Comparison of ENCODE assay signal across 8 mouse cellular contexts in genomic region chr7:128236856-128237592, GRCm38 (mm10). TPM values are rescaled to one million over a fixed set of nuclear protein-coding genes. Genes with fewer than 3 reads are reported as not detected.
DNase-seq lines count a peak whose midpoint lies in the region; ATAC-seq lines count a peak whose summit lies in the region.

Gene Armc5, plus strand, starts transcription at chr7:128237342.

- peaks cover 27% of the 10 kb centered on the region for H3K36me3 ChIP-seq in hindbrain, embryonic 14.5 days (replicated peaks; ENCODE audit: control insufficient read depth, insufficient read depth)

- peak within 1 kb of the TSS; percentile 99 for H3K27ac ChIP-seq in hindbrain, embryonic 14.5 days

- H3K4me1 ChIP-seq in hindbrain, embryonic 14.5 days (replicated peaks; ENCODE audit: control insufficient read depth, insufficient read depth, low read length), result peaks cover 16% of the 10 kb centered on the region; the same call in 1 of the 2 replicates

- peak within 1 kb of the TSS; percentile 80 for H3K9ac ChIP-seq in hindbrain, embryonic 14.5 days

- no peaks in the 10 kb centered on the region for H3K27me3 ChIP-seq in hindbrain, embryonic 14.5 days (ENCODE audit: control insufficient read depth, insufficient read depth, low read length)

- 27% methylated on average over 37 of the region's 37 CpGs for WGBS in hindbrain, embryonic 14.5 days

- DNase-seq in T-cell, adult 2 months (ENCODE audit: low spot score), result peak; percentile 60
- DNase-seq in cerebellum, postnatal 36 days, result peak; percentile 90
- peak; percentile 84 to 88 for DNase-seq in frontal cortex, postnatal 36 days (ENCODE audit: low spot score in 2 of 2)
- peak; percentile 78 for DNase-seq in hindbrain, embryonic 14.5 days (ENCODE audit: low spot score)
- DNase-seq in layer of hippocampus, postnatal 36 days, result peak; percentile 81 to 82
- peak; percentile 88 for DNase-seq in lung, postnatal 36 days
- peak; percentile 90 for DNase-seq in retina, postnatal 1 day
- DNase-seq in urinary bladder, adult 18-20 months (ENCODE audit: low spot score in 2 of 2), result peak; percentile 71 to 83

- no peaks in the 10 kb centered on the region for H3K9me3 ChIP-seq in hindbrain, embryonic 14.5 days (ENCODE audit: control insufficient read depth, low read length)

- 0 out of 2 replicates have a peak, but pooled peaks have one; percentile 18 for ATAC-seq in hindbrain, embryonic 14.5 days (ENCODE audit: low FRiP score)

- H3K4me3 ChIP-seq in hindbrain, embryonic 14.5 days (replicated peaks; ENCODE audit: low read length), result peak within 1 kb of the TSS; percentile 52

- H3K4me2 ChIP-seq in hindbrain, embryonic 14.5 days (replicated peaks), result peak within 1 kb of the TSS; percentile 66

RNA-seq across cellular contexts. Expression of gene Armc5, which starts in this region (rescaled TPM):
- polyA plus RNA-seq in hindbrain, embryonic 14.5 days (2014; fragmentation: Nextera tagmentation; extraction: Ambion mirVana), result 9.1 and 10.7 TPM in 2 replicates
- total RNA-seq in layer of hippocampus, postnatal 36 days (2021), result 10 to 100 TPM; 11.2 to 12.2 TPM

Comparison
In these comparisons a context has a peak if more than half of its experiments do, and no peak if none do; other contexts are left out.
1. Peak in every context shown above with its lines: DNase-seq, ATAC-seq, H3K4me3 ChIP-seq and H3K27ac ChIP-seq.